Mouse (Mus musculus): ENCODE results near the gene Tmc3.

The Tmc3 gene

GRCm38 (mm10) chr7:83598997-83599912 lies 14.5 kb downstream of the Tmc3 start:
- no peak for DNase-seq (ENCODE audit: low spot score in 2 of 2)

- no peak for DNase-seq (ENCODE audit: low spot score in 2 of 2)
Measured at GRCm38 (mm10) chr7:83599913-83600286, 15.2 kb downstream of the Tmc3 start.

GRCm38 (mm10) chr7:83604180-83604944 lies 19.6 kb downstream of the Tmc3 start:
- no peak for DNase-seq (ENCODE audit: low spot score in 2 of 2)

GRCm38 (mm10) chr7:83606796-83607195 lies 22.1 kb downstream of the Tmc3 start:
- DNase-seq (ENCODE audit: low spot score in 2 of 2): no peak

GRCm38 (mm10) chr7:83609891-83610290 lies 25.2 kb downstream of the Tmc3 start:
- no peak for DNase-seq (ENCODE audit: low spot score in 2 of 2)

- no peak for DNase-seq (ENCODE audit: low spot score in 2 of 2)
Measured at GRCm38 (mm10) chr7:83611886-83612285, 27.2 kb downstream of the Tmc3 start.

GRCm38 (mm10) chr7:83615272-83615671 lies 30.5 kb downstream of the Tmc3 start:
- no peak for DNase-seq (ENCODE audit: low spot score in 2 of 2)

- DNase-seq (ENCODE audit: low spot score in 2 of 2): no peak
Measured at GRCm38 (mm10) chr7:83615815-83616214, 31.1 kb downstream of the Tmc3 start.

GRCm38 (mm10) chr7:83616268-83616667 lies 31.5 kb downstream of the Tmc3 start:
- no peak for DNase-seq (ENCODE audit: low spot score in 2 of 2)

GRCm38 (mm10) chr7:83618709-83619108 lies 34.0 kb downstream of the Tmc3 start:
- DNase-seq (ENCODE audit: low spot score in 2 of 2): no peak

- DNase-seq (ENCODE audit: low spot score in 2 of 2): no peak
Measured at GRCm38 (mm10) chr7:83622582-83622981, 37.9 kb downstream of the Tmc3 start.

- no peak for DNase-seq (ENCODE audit: low spot score in 2 of 2)
Measured at GRCm38 (mm10) chr7:83624065-83624464, 39.3 kb downstream of the Tmc3 start.

GRCm38 (mm10) chr7:83626557-83627257 lies 42.0 kb downstream of the Tmc3 start:
- no peak for DNase-seq (ENCODE audit: low spot score in 2 of 2)

- DNase-seq (ENCODE audit: low spot score in 2 of 2): no peak
Measured at GRCm38 (mm10) chr7:83627369-83627768, 42.6 kb downstream of the Tmc3 start.

GRCm38 (mm10) chr7:83631073-83631827 lies 46.5 kb downstream of the Tmc3 start:
- DNase-seq (ENCODE audit: low spot score in 2 of 2): no peak

- DNase-seq (ENCODE audit: low spot score in 2 of 2): peak; percentile 76 to 85
Measured at GRCm38 (mm10) chr7:83631828-83632681, 47.3 kb downstream of the Tmc3 start, which contains the start of gene Stard5. Gene Stard5, plus strand, starts transcription at chr7:83631959.

GRCm38 (mm10) chr7:83632682-83633120 lies 48.0 kb downstream of the Tmc3 start:
- no peak for DNase-seq (ENCODE audit: low spot score in 2 of 2)

- DNase-seq (ENCODE audit: low spot score in 2 of 2): no peak
Measured at GRCm38 (mm10) chr7:83633856-83634255, 49.1 kb downstream of the Tmc3 start.

- DNase-seq (ENCODE audit: low spot score in 2 of 2): no peak
Measured at GRCm38 (mm10) chr7:83635726-83636125, 51.0 kb downstream of the Tmc3 start.

- no peak for DNase-seq (ENCODE audit: low spot score in 2 of 2)
Measured at GRCm38 (mm10) chr7:83636425-83636824, 51.7 kb downstream of the Tmc3 start.
